Mouse (Mus musculus): ENCODE data around the gene Tnnt1. TPM values are rescaled to one million over a fixed set of nuclear protein-coding genes. Genes with fewer than 3 reads are reported as not detected.

Tnnt1 gene
- polyA plus RNA-seq, 2 experiments, result 2.6 to 4.0 TPM

- DNase-seq (ENCODE audit: low read depth in 3 of 3, low spot score in 3 of 3), result no peak
Measured at GRCm38 (mm10) chr7:4547221-4547641, 31.0 kb upstream of the Tnnt1 start, which contains the start of gene Syt5. TSS of gene Syt5 (minus strand) at chr7:4547541.

GRCm38 (mm10) chr7:4546591-4547131 is 30.5 kb upstream of the Tnnt1 start:
- Histone ChIP-seq H3K9me3 (ENCODE audit: control insufficient read depth, low read length) (no peaks in the 10 kb centered on the region), H3K36me3 (replicated peaks; ENCODE audit: control insufficient read depth, insufficient read depth, low read depth) (no peaks in the 10 kb centered on the region), H3K4me1 (replicated peaks; ENCODE audit: control insufficient read depth in 2 of 2, insufficient read depth in 2 of 2, low read length in 1 of 2) (0 out of 4 replicates have a peak, but pooled peaks cover 0 to 3% of the 10 kb centered on the region in 2 experiments), H3K27ac (no peak overlapping the region), H3K4me2 (ENCODE audit: low read depth) (no peak overlapping the region), H3K27me3 (ENCODE audit: control insufficient read depth, insufficient read depth, low read length) (no peaks in the 10 kb centered on the region; the same call in 1 of the 2 replicates), H3K4me3 (ENCODE audit: insufficient read depth in 1 of 2, low read depth in 2 of 2, low read length in 2 of 2) (no peak overlapping the region), H3K9ac (replicated peaks) (no peak overlapping the region)
- no peak for DNase-seq (ENCODE audit: low read depth in 3 of 3, low spot score in 3 of 3)
- 4% methylated on average over 26 of the region's 26 CpGs for WGBS (ENCODE audit: insufficient replicate concordance)
- peak; percentile 47; the same call in 1 of the 2 replicates for ATAC-seq (ENCODE audit: insufficient read depth)
- TF ChIP-seq EP300 (IDR thresholded peaks at IDR 0.05; ENCODE audit: low read depth), result no peak

More at GRCm38 (mm10) chr7:4547221-4547641, 31.0 kb upstream of the Tnnt1 start, which contains the start of gene Syt5:
- Histone ChIP-seq H3K4me3 (ENCODE audit: insufficient read depth in 1 of 2, low read depth in 2 of 2, low read length in 2 of 2) (no peak within 1 kb of the TSS), H3K27me3 (ENCODE audit: control insufficient read depth, insufficient read depth, low read length) (no peaks in the 10 kb centered on the region; the same call in 1 of the 2 replicates), H3K9ac (replicated peaks) (no peak within 1 kb of the TSS), H3K4me1 (replicated peaks; ENCODE audit: control insufficient read depth in 2 of 2, insufficient read depth in 2 of 2, low read length in 1 of 2) (0 out of 4 replicates have a peak, but pooled peaks cover 0 to 3% of the 10 kb centered on the region in 2 experiments), H3K4me2 (ENCODE audit: low read depth) (peak within 1 kb of the TSS; percentile 9; the same call in 1 of the 2 replicates), H3K27ac (no peak within 1 kb of the TSS), H3K36me3 (replicated peaks; ENCODE audit: control insufficient read depth, insufficient read depth, low read depth) (no peaks in the 10 kb centered on the region), H3K9me3 (ENCODE audit: control insufficient read depth, low read length) (no peaks in the 10 kb centered on the region)
- TF ChIP-seq CTCF (IDR thresholded peaks at IDR 0.05; ENCODE audit: low read depth) (no peak), EP300 (IDR thresholded peaks at IDR 0.05; ENCODE audit: low read depth) (no peak)
- WGBS (ENCODE audit: insufficient replicate concordance), result 6% methylated on average over 33 of the region's 33 CpGs
- no peak for ATAC-seq (ENCODE audit: insufficient read depth)

GRCm38 (mm10) chr7:4546050-4546449 is 29.9 kb upstream of the Tnnt1 start:
- Histone ChIP-seq H3K4me3 (ENCODE audit: insufficient read depth in 1 of 2, low read depth in 2 of 2, low read length in 2 of 2) (no peak overlapping the region), H3K27ac (no peak overlapping the region), H3K36me3 (replicated peaks; ENCODE audit: control insufficient read depth, insufficient read depth, low read depth) (no peaks in the 10 kb centered on the region), H3K9ac (replicated peaks) (no peak overlapping the region), H3K9me3 (ENCODE audit: control insufficient read depth, low read length) (no peaks in the 10 kb centered on the region), H3K4me1 (replicated peaks; ENCODE audit: control insufficient read depth in 2 of 2, insufficient read depth in 2 of 2, low read length in 1 of 2) (0 out of 4 replicates have a peak, but pooled peaks cover 0 to 3% of the 10 kb centered on the region in 2 experiments), H3K4me2 (ENCODE audit: low read depth) (no peak overlapping the region), H3K27me3 (ENCODE audit: control insufficient read depth, insufficient read depth, low read length) (no peaks in the 10 kb centered on the region; the same call in 1 of the 2 replicates)
- TF ChIP-seq EP300 (IDR thresholded peaks at IDR 0.05; ENCODE audit: low read depth) (no peak), CTCF (IDR thresholded peaks at IDR 0.05; ENCODE audit: low read depth) (no peak)
- ATAC-seq (ENCODE audit: insufficient read depth), result no peak
- WGBS (ENCODE audit: insufficient replicate concordance), result 62% methylated on average over 15 of the region's 15 CpGs
- DNase-seq (ENCODE audit: low read depth in 3 of 3, low spot score in 3 of 3), result no peak

- Histone ChIP-seq H3K27me3 (ENCODE audit: control insufficient read depth, insufficient read depth, low read length) (no peaks in the 10 kb centered on the region; the same call in 1 of the 2 replicates), H3K9me3 (ENCODE audit: control insufficient read depth, low read length) (no peaks in the 10 kb centered on the region), H3K4me1 (replicated peaks; ENCODE audit: control insufficient read depth in 2 of 2, insufficient read depth in 2 of 2, low read length in 1 of 2) (0 out of 4 replicates have a peak, but pooled peaks cover 0 to 3% of the 10 kb centered on the region in 2 experiments), H3K4me3 (ENCODE audit: insufficient read depth in 1 of 2, low read depth in 2 of 2, low read length in 2 of 2) (peak overlapping the region; percentile 14 to 16; a peak in 2 of 4 replicates), H3K36me3 (replicated peaks; ENCODE audit: control insufficient read depth, insufficient read depth, low read depth) (no peaks in the 10 kb centered on the region), H3K4me2 (ENCODE audit: low read depth) (no peak overlapping the region), H3K9ac (replicated peaks) (no peak overlapping the region), H3K27ac (no peak overlapping the region)
- no peak for DNase-seq (ENCODE audit: low read depth in 3 of 3, low spot score in 3 of 3)
- no peak for ATAC-seq (ENCODE audit: insufficient read depth)
- TF ChIP-seq CTCF (IDR thresholded peaks at IDR 0.05; ENCODE audit: low read depth) (no peak), EP300 (IDR thresholded peaks at IDR 0.05; ENCODE audit: low read depth) (no peak)
- WGBS (ENCODE audit: insufficient replicate concordance), result 36% methylated on average over 17 of the region's 17 CpGs
Measured at GRCm38 (mm10) chr7:4542013-4542412, 25.8 kb upstream of the Tnnt1 start.

- Histone ChIP-seq H3K27ac (no peak overlapping the region), H3K9ac (replicated peaks) (no peak overlapping the region), H3K9me3 (ENCODE audit: control insufficient read depth, low read length) (no peaks in the 10 kb centered on the region), H3K27me3 (ENCODE audit: control insufficient read depth, insufficient read depth, low read length) (no peaks in the 10 kb centered on the region; the same call in 1 of the 2 replicates), H3K4me2 (ENCODE audit: low read depth) (no peak overlapping the region), H3K36me3 (replicated peaks; ENCODE audit: control insufficient read depth, insufficient read depth, low read depth) (no peaks in the 10 kb centered on the region), H3K4me1 (replicated peaks; ENCODE audit: control insufficient read depth in 2 of 2, insufficient read depth in 2 of 2, low read length in 1 of 2) (0 out of 4 replicates have a peak, but pooled peaks cover 0 to 3% of the 10 kb centered on the region in 2 experiments), H3K4me3 (ENCODE audit: insufficient read depth in 1 of 2, low read depth in 2 of 2, low read length in 2 of 2) (no peak overlapping the region)
- TF ChIP-seq CTCF (IDR thresholded peaks at IDR 0.05; ENCODE audit: low read depth) (no peak; the same call in 1 of the 2 replicates), EP300 (IDR thresholded peaks at IDR 0.05; ENCODE audit: low read depth) (no peak)
- no peak for ATAC-seq (ENCODE audit: insufficient read depth)
- WGBS (ENCODE audit: insufficient replicate concordance), result 53% methylated on average over 5 of the region's 5 CpGs
- DNase-seq (ENCODE audit: low read depth in 3 of 3, low spot score in 3 of 3), result no peak
Measured at GRCm38 (mm10) chr7:4541344-4541743, 25.2 kb upstream of the Tnnt1 start.

Measured in liver, embryonic 14.5 days (tissue).